ENCODE assay signal across 16 mouse cellular contexts in the genomic region with DNA sequence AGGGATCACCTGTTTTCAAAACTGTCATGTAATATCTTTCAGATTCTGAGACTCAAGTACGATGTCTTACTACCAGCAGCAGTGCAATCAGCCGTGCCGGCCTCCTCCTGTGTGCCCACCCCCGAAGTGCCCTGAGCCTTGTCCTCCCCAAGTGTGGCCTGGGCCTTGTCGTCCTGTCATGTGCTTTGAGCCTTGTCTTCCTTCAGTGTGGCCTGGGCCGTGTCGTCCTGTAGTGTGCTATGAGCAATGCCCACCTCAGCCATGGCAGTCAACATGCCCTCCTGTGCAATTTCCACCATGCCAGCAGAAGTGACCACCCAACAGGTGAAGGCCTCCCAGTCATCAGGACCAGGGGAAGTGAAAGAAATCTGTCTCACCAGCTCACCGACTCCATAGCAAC. TPM values are rescaled to one million over a fixed set of nuclear protein-coding genes. Genes with fewer than 3 reads are reported as not detected.
A peak's percentile ranks its signal among the peaks of the same experiment; 100 is the strongest.
DNase-seq lines count a peak whose midpoint lies in the region; ATAC-seq and TF ChIP-seq lines count a peak whose summit lies in the region.
"Not testable (repeated sequence)": the region's sequence is repeated elsewhere in the genome, so short reads cannot be mapped to it uniquely, and the experiment has no call there.
"Had no signal": no experiment of that assay in that cellular context is flagged by ENCODE, and none has a peak within 500 bp of the region (broad histone marks: within the 10 kb centered on the region; RNA-seq: fewer than 3 reads in every experiment).

No protein-coding gene starts in this region.

- not testable (repeated sequence) for H3K27ac ChIP-seq in embryonic facial prominence, embryonic 11.5 days (replicated peaks; ENCODE audit: low read depth, low read length); forebrain, embryonic 12.5 days; heart, embryonic 14.5 days (replicated peaks in 1 of 2; ENCODE audit: control insufficient read depth in 1 of 2, insufficient read depth in 1 of 2, low read depth in 2 of 2, low read length in 2 of 2); hindbrain, embryonic 16.5 days (ENCODE audit: low read depth, low read length); limb, embryonic 13.5 days; lung, postnatal 0 days (ENCODE audit: low read length); midbrain, embryonic 16.5 days (ENCODE audit: low read length)

- DNase-seq in embryonic facial prominence, embryonic 11.5 days (ENCODE audit: low spot score); lung, postnatal 0 days (ENCODE audit: low spot score): not testable (repeated sequence)

- not testable (repeated sequence) for H3K4me1 ChIP-seq in embryonic facial prominence, embryonic 11.5 days (ENCODE audit: control insufficient read depth, insufficient read depth, low read length); forebrain, embryonic 12.5 days; heart, embryonic 14.5 days (ENCODE audit: control insufficient read depth in 2 of 2, insufficient read depth in 2 of 2, low read length in 2 of 2); hindbrain, embryonic 16.5 days (ENCODE audit: control insufficient read depth, insufficient read depth, low read depth, low read length); limb, embryonic 13.5 days; lung, postnatal 0 days (ENCODE audit: insufficient read depth, low read depth, low read length); midbrain, embryonic 16.5 days (ENCODE audit: control insufficient read depth, insufficient read depth, low read length)

- not testable (repeated sequence) for H3K9ac ChIP-seq in embryonic facial prominence, embryonic 11.5 days (replicated peaks; ENCODE audit: low read length); forebrain, embryonic 12.5 days; heart, embryonic 14.5 days (ENCODE audit: low read length); hindbrain, embryonic 16.5 days (ENCODE audit: low read depth, low read length); limb, embryonic 13.5 days; lung, postnatal 0 days (replicated peaks; ENCODE audit: low read depth); midbrain, embryonic 16.5 days (ENCODE audit: low read depth, low read length)

- not testable (repeated sequence) for H3K4me3 ChIP-seq in embryonic facial prominence, embryonic 11.5 days (ENCODE audit: low read depth, low read length); forebrain, embryonic 12.5 days (replicated peaks); heart, embryonic 14.5 days (ENCODE audit: control insufficient read depth in 1 of 2, insufficient read depth in 1 of 2, low read depth in 1 of 2, low read length in 2 of 2); hindbrain, embryonic 16.5 days (ENCODE audit: low read length); limb, embryonic 13.5 days; lung, postnatal 0 days (ENCODE audit: low read depth, low read length); midbrain, embryonic 16.5 days (ENCODE audit: low read depth, low read length)

- H3K9me3 ChIP-seq in embryonic facial prominence, embryonic 11.5 days (replicated peaks; ENCODE audit: control insufficient read depth, low read length); forebrain, embryonic 12.5 days; heart, embryonic 14.5 days (ENCODE audit: control insufficient read depth, low read length); hindbrain, embryonic 16.5 days (ENCODE audit: control insufficient read depth, low read length); limb, embryonic 13.5 days; lung, postnatal 0 days (ENCODE audit: low read length); midbrain, embryonic 16.5 days (replicated peaks; ENCODE audit: control insufficient read depth, low read length, poor library complexity, severe bottlenecking): not testable (repeated sequence)

- TF ChIP-seq CTCF in lung, postnatal 0 days (IDR thresholded peaks at IDR 0.05): not testable (repeated sequence)

- no CpG with 5 or more reads among the region's 8 CpGs for WGBS in embryonic facial prominence, embryonic 11.5 days
- no CpG with 5 or more reads among the region's 8 CpGs for WGBS in forebrain, embryonic 12.5 days
- WGBS in heart, embryonic 14.5 days: no CpG with 5 or more reads among the region's 8 CpGs
- WGBS in hindbrain, embryonic 16.5 days: no CpG with 5 or more reads among the region's 8 CpGs
- WGBS in limb, embryonic 13.5 days: no CpG with 5 or more reads among the region's 8 CpGs
- no CpG with 5 or more reads among the region's 8 CpGs for WGBS in lung, postnatal 0 days
- WGBS in midbrain, embryonic 16.5 days: no CpG with 5 or more reads among the region's 8 CpGs

- peak; percentile 58 for ATAC-seq in embryonic facial prominence, embryonic 11.5 days (replicated peaks; ENCODE audit: insufficient number of reproducible peaks, low FRiP score, low TSS enrichment, low read depth)
- ATAC-seq in forebrain, embryonic 12.5 days (ENCODE audit: low FRiP score): peak; percentile 57; the same call in 1 of the 2 replicates
- ATAC-seq in heart, embryonic 14.5 days (ENCODE audit: insufficient number of reproducible peaks, insufficient read depth, low FRiP score, low read depth): peak; percentile 42; the same call in 1 of the 2 replicates
- peak; percentile 48; the same call in 1 of the 2 replicates for ATAC-seq in hindbrain, embryonic 16.5 days
- ATAC-seq in limb, embryonic 13.5 days (ENCODE audit: low FRiP score, low read depth): peak; percentile 24; the same call in 1 of the 2 replicates
- peak; percentile 44 for ATAC-seq in lung, postnatal 0 days
- ATAC-seq in midbrain, embryonic 16.5 days: peak; percentile 25; the same call in 1 of the 2 replicates
- ATAC-seq in neutrophil, adult 5-6 weeks (ENCODE audit: extremely low read depth, insufficient number of reproducible peaks, low FRiP score, poor library complexity, severe bottlenecking): peak; percentile 42; the same call in 1 of the 2 replicates

- H3K36me3 ChIP-seq in embryonic facial prominence, embryonic 11.5 days (replicated peaks; ENCODE audit: control insufficient read depth, insufficient read depth, low read depth, low read length); forebrain, embryonic 12.5 days (replicated peaks); heart, embryonic 14.5 days (ENCODE audit: control insufficient read depth, insufficient read depth, low read length); hindbrain, embryonic 16.5 days (ENCODE audit: control insufficient read depth, insufficient read depth, low read length); limb, embryonic 13.5 days; lung, postnatal 0 days (ENCODE audit: insufficient read depth, low read length); midbrain, embryonic 16.5 days (ENCODE audit: control insufficient read depth, insufficient read depth, low read length): not testable (repeated sequence)

- not testable (repeated sequence) for H3K4me2 ChIP-seq in embryonic facial prominence, embryonic 11.5 days (ENCODE audit: low read depth, low read length); forebrain, embryonic 12.5 days; heart, embryonic 14.5 days (ENCODE audit: low read length); hindbrain, embryonic 16.5 days (ENCODE audit: low read length); limb, embryonic 13.5 days (replicated peaks); lung, postnatal 0 days (replicated peaks; ENCODE audit: low read depth, low read length); midbrain, embryonic 16.5 days (ENCODE audit: low read length)

- TF ChIP-seq EP300 in lung, postnatal 0 days (IDR thresholded peaks at IDR 0.05): not testable (repeated sequence)

- not testable (repeated sequence) for H3K27me3 ChIP-seq in embryonic facial prominence, embryonic 11.5 days (ENCODE audit: control insufficient read depth, insufficient read depth, low read length); forebrain, embryonic 12.5 days; heart, embryonic 14.5 days (ENCODE audit: control insufficient read depth, insufficient read depth, low read length); hindbrain, embryonic 16.5 days (replicated peaks; ENCODE audit: control insufficient read depth, insufficient read depth, low read length); limb, embryonic 13.5 days; lung, postnatal 0 days (replicated peaks; ENCODE audit: insufficient read depth, low read length); midbrain, embryonic 16.5 days (ENCODE audit: control insufficient read depth, insufficient read depth, low read depth, low read length)

RNA-seq across cellular contexts. Expression of a gene that starts 3.3 kb away (rescaled TPM):
- not detected in 2 replicates for polyA plus RNA-seq in embryonic facial prominence, embryonic 11.5 days (2014; fragmentation: Nextera tagmentation; extraction: Ambion mirVana)
- not detected in 2 replicates for polyA plus RNA-seq in forebrain, embryonic 12.5 days (2016; fragmentation: Nextera tagmentation; extraction: Ambion mirVana)
- 1.8 and 2.1 TPM in 2 replicates for polyA plus RNA-seq in heart, embryonic 14.5 days (2014; fragmentation: Nextera tagmentation; extraction: Ambion mirVana)
- polyA plus RNA-seq in hindbrain, embryonic 16.5 days (2015; fragmentation: Nextera tagmentation; extraction: Ambion mirVana): 0.23 TPM in 1 of 2 replicates, not detected in the other
- polyA plus RNA-seq in limb, embryonic 13.5 days (2015; fragmentation: Nextera tagmentation; extraction: Ambion mirVana): 4.4 and 5.1 TPM in 2 replicates
- polyA plus RNA-seq in lung, postnatal 0 days (2015; fragmentation: Nextera tagmentation; extraction: Ambion mirVana): 0.41 TPM in 1 of 2 replicates, not detected in the other
- polyA plus RNA-seq in midbrain, embryonic 16.5 days (2015; fragmentation: Nextera tagmentation; extraction: Ambion mirVana): 0.09 TPM in 1 of 2 replicates, not detected in the other
- total RNA-seq in neutrophil, adult 5-6 weeks (2017): 0.12 TPM in 1 of 2 replicates, not detected in the other
- total RNA-seq: adrenal gland, adult 8-10 months; gastrocnemius, postnatal 36 days; layer of hippocampus, postnatal 10 days had no signal
- polyA plus RNA-seq: forebrain, embryonic 10.5 days; hindbrain, embryonic 10.5 days had no signal

RNA-seq across cellular contexts. Expression of a gene that starts 3.4 kb away (rescaled TPM):
- not detected in 2 replicates for polyA plus RNA-seq in embryonic facial prominence, embryonic 11.5 days (2014; fragmentation: Nextera tagmentation; extraction: Ambion mirVana)
- polyA plus RNA-seq in forebrain, embryonic 12.5 days (2016; fragmentation: Nextera tagmentation; extraction: Ambion mirVana): not detected in 2 replicates
- 0.16 TPM in 1 of 2 replicates, not detected in the other for polyA plus RNA-seq in heart, embryonic 14.5 days (2014; fragmentation: Nextera tagmentation; extraction: Ambion mirVana)
- polyA plus RNA-seq in hindbrain, embryonic 16.5 days (2015; fragmentation: Nextera tagmentation; extraction: Ambion mirVana): not detected in 2 replicates
- polyA plus RNA-seq in limb, embryonic 13.5 days (2015; fragmentation: Nextera tagmentation; extraction: Ambion mirVana): 0.14 and 0.15 TPM in 2 replicates
- 0.05 and 0.06 TPM in 2 replicates for polyA plus RNA-seq in lung, postnatal 0 days (2015; fragmentation: Nextera tagmentation; extraction: Ambion mirVana)
- not detected in 2 replicates for polyA plus RNA-seq in midbrain, embryonic 16.5 days (2015; fragmentation: Nextera tagmentation; extraction: Ambion mirVana)
- not detected in 2 replicates for total RNA-seq in neutrophil, adult 5-6 weeks (2017)
- total RNA-seq: adrenal gland, adult 8-10 months; gastrocnemius, postnatal 36 days; layer of hippocampus, postnatal 10 days had no signal
- polyA plus RNA-seq: forebrain, embryonic 10.5 days; heart, embryonic 10.5 days; hindbrain, embryonic 10.5 days; lung, embryonic 14.5 days; spleen, adult 2 months had no signal
